Mouse (Mus musculus): ENCODE data around the gene Nlrc5. TPM values are rescaled to one million over a fixed set of nuclear protein-coding genes. Genes with fewer than 3 reads are reported as not detected.

The Nlrc5 gene
- polyA plus RNA-seq, 1 experiment from 2014 or later = not detected

- Histone ChIP-seq H3K27ac (ENCODE audit: low read depth, low read length) (no peak overlapping the region), H3K27me3 (ENCODE audit: control insufficient read depth, insufficient read depth, low read length) (peaks cover 8% of the 10 kb centered on the region), H3K36me3 (ENCODE audit: control insufficient read depth, insufficient read depth, low read length) (no peaks in the 10 kb centered on the region), H3K9me3 (replicated peaks; ENCODE audit: control insufficient read depth, low read length) (no peaks in the 10 kb centered on the region), H3K9ac (ENCODE audit: low read depth, low read length) (no peak overlapping the region), H3K4me3 (ENCODE audit: low read depth, low read length) (no peak overlapping the region), H3K4me1 (ENCODE audit: control insufficient read depth, insufficient read depth, low read length) (peaks cover 4% of the 10 kb centered on the region; the same call in 1 of the 2 replicates), H3K4me2 (no peak overlapping the region)
- WGBS (ENCODE audit: insufficient replicate concordance) = 70% methylated on average over 18 of the region's 18 CpGs
- no peak for ATAC-seq (replicated peaks; ENCODE audit: insufficient number of reproducible peaks, low FRiP score, low TSS enrichment)
Measured at GRCm38 (mm10) chr8:94540889-94541795, 107.0 kb downstream of the Nlrc5 start.

DNA sequence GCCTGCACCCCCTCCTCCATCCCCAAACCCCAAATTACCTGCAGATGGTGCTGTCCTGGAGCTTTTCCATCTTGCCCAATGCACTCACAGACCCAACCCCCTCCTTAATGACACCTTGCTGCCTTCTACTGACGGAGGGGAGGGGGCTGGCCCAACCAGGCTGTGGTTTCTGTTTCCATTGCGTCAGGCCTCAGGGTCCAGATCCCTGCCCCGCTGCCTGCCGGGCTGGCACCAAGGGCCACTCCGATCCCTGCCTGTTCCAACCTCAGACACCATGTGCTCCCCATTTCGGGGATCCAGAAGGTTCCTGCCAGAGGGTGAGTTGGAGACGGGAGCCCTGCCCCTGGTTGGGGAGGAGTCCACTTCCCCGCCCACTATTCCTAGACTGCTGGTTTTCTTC lies 109.8 kb downstream of the Nlrc5 start:
- Histone ChIP-seq H3K27me3 (ENCODE audit: control insufficient read depth, insufficient read depth, low read length) (no peaks in the 10 kb centered on the region), H3K4me3 (ENCODE audit: low read depth, low read length) (no peak overlapping the region), H3K4me2 (no peak overlapping the region), H3K27ac (ENCODE audit: low read depth, low read length) (no peak overlapping the region), H3K36me3 (ENCODE audit: control insufficient read depth, insufficient read depth, low read length) (no peaks in the 10 kb centered on the region), H3K4me1 (ENCODE audit: control insufficient read depth, insufficient read depth, low read length) (peaks cover 4% of the 10 kb centered on the region; the same call in 1 of the 2 replicates), H3K9me3 (replicated peaks; ENCODE audit: control insufficient read depth, low read length) (no peaks in the 10 kb centered on the region), H3K9ac (ENCODE audit: low read depth, low read length) (no peak overlapping the region)
- no peak for ATAC-seq (replicated peaks; ENCODE audit: insufficient number of reproducible peaks, low FRiP score, low TSS enrichment)
- 60% methylated on average over 8 of the region's 8 CpGs for WGBS (ENCODE audit: insufficient replicate concordance)

- no peak for ATAC-seq (replicated peaks; ENCODE audit: insufficient number of reproducible peaks, low FRiP score, low TSS enrichment)
- no peak overlapping the region for H3K27ac ChIP-seq (ENCODE audit: low read depth, low read length)
- no peak overlapping the region for H3K4me3 ChIP-seq (ENCODE audit: low read depth, low read length)
- no peaks in the 10 kb centered on the region for H3K9me3 ChIP-seq (replicated peaks; ENCODE audit: control insufficient read depth, low read length)
- H3K36me3 ChIP-seq (ENCODE audit: control insufficient read depth, insufficient read depth, low read length) = no peaks in the 10 kb centered on the region
- WGBS (ENCODE audit: insufficient replicate concordance) = 78% methylated on average over 5 of the region's 5 CpGs
- peaks cover 5% of the 10 kb centered on the region for H3K4me1 ChIP-seq (ENCODE audit: control insufficient read depth, insufficient read depth, low read length)
- H3K4me2 ChIP-seq = no peak overlapping the region
- no peak overlapping the region for H3K9ac ChIP-seq (ENCODE audit: low read depth, low read length)
- H3K27me3 ChIP-seq (ENCODE audit: control insufficient read depth, insufficient read depth, low read length) = no peaks in the 10 kb centered on the region
Measured at GRCm38 (mm10) chr8:94549041-94549440, 114.9 kb downstream of the Nlrc5 start.

DNA sequence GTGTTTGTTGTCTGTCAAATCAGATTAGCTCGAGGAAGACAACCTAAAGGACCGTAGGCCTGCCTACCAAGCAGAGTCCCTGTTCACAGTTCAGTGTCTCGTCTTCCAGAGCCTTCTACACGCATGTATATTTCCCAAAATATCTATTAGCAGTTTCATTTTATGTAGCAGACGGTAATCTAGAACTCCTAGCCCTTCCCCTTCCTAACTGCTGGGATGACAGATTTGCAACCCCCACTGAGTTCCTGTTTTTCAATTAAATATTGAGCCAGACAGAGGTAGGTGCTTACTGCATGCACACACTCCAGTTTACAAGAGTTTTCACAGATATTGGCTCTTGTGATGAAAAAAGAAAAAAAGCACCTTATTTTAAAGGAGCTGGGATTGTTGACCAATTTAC lies 115.3 kb downstream of the Nlrc5 start:
- no peak for ATAC-seq (replicated peaks; ENCODE audit: insufficient number of reproducible peaks, low FRiP score, low TSS enrichment)
- peaks cover 5% of the 10 kb centered on the region for H3K4me1 ChIP-seq (ENCODE audit: control insufficient read depth, insufficient read depth, low read length)
- H3K4me2 ChIP-seq = no peak overlapping the region
- no peak overlapping the region for H3K9ac ChIP-seq (ENCODE audit: low read depth, low read length)
- WGBS (ENCODE audit: insufficient replicate concordance) = 50% methylated on average over 5 of the region's 5 CpGs
- no peaks in the 10 kb centered on the region for H3K36me3 ChIP-seq (ENCODE audit: control insufficient read depth, insufficient read depth, low read length)
- H3K27me3 ChIP-seq (ENCODE audit: control insufficient read depth, insufficient read depth, low read length) = no peaks in the 10 kb centered on the region
- H3K27ac ChIP-seq (ENCODE audit: low read depth, low read length) = no peak overlapping the region
- H3K4me3 ChIP-seq (ENCODE audit: low read depth, low read length) = no peak overlapping the region
- H3K9me3 ChIP-seq (replicated peaks; ENCODE audit: control insufficient read depth, low read length) = no peaks in the 10 kb centered on the region

DNA sequence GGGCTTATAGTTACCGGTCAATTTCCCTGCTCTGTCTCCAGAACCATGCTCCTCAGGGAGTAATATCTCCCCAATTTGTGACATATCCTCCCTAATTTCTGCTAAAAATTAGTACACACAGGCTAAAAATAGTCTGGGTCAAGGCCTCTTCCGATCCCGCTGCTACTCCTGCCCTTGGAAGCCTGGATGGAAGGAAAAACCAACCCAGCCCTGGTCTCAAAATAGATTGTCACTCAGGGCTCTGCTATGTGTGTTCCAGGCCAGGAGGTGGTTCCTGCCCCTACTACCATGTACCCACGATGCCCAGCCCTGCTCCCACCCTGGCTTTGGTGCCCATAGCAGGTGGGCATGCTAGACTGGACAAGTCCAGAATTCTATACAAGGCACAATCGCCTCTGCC lies 115.8 kb downstream of the Nlrc5 start:
- Histone ChIP-seq H3K27me3 (ENCODE audit: control insufficient read depth, insufficient read depth, low read length) (no peaks in the 10 kb centered on the region), H3K4me3 (ENCODE audit: low read depth, low read length) (no peak overlapping the region), H3K9me3 (replicated peaks; ENCODE audit: control insufficient read depth, low read length) (no peaks in the 10 kb centered on the region), H3K27ac (ENCODE audit: low read depth, low read length) (no peak overlapping the region), H3K9ac (ENCODE audit: low read depth, low read length) (no peak overlapping the region), H3K4me2 (no peak overlapping the region), H3K4me1 (ENCODE audit: control insufficient read depth, insufficient read depth, low read length) (peaks cover 5% of the 10 kb centered on the region), H3K36me3 (ENCODE audit: control insufficient read depth, insufficient read depth, low read length) (no peaks in the 10 kb centered on the region)
- 68% methylated on average over 5 of the region's 5 CpGs for WGBS (ENCODE audit: insufficient replicate concordance)
- no peak for ATAC-seq (replicated peaks; ENCODE audit: insufficient number of reproducible peaks, low FRiP score, low TSS enrichment)

- H3K9me3 ChIP-seq (replicated peaks; ENCODE audit: control insufficient read depth, low read length) = no peaks in the 10 kb centered on the region
- H3K4me3 ChIP-seq (ENCODE audit: low read depth, low read length) = no peak overlapping the region
- 45% methylated on average over 17 of the region's 17 CpGs for WGBS (ENCODE audit: insufficient replicate concordance)
- H3K36me3 ChIP-seq (ENCODE audit: control insufficient read depth, insufficient read depth, low read length) = no peaks in the 10 kb centered on the region
- H3K27me3 ChIP-seq (ENCODE audit: control insufficient read depth, insufficient read depth, low read length) = no peaks in the 10 kb centered on the region
- H3K9ac ChIP-seq (ENCODE audit: low read depth, low read length) = no peak overlapping the region
- ATAC-seq (replicated peaks; ENCODE audit: insufficient number of reproducible peaks, low FRiP score, low TSS enrichment) = no peak; the same call in 1 of the 2 replicates
- H3K4me1 ChIP-seq (ENCODE audit: control insufficient read depth, insufficient read depth, low read length) = peaks cover 5% of the 10 kb centered on the region
- H3K4me2 ChIP-seq = no peak overlapping the region
- no peak overlapping the region for H3K27ac ChIP-seq (ENCODE audit: low read depth, low read length)
Measured at GRCm38 (mm10) chr8:94551471-94552422, 117.6 kb downstream of the Nlrc5 start.

DNA sequence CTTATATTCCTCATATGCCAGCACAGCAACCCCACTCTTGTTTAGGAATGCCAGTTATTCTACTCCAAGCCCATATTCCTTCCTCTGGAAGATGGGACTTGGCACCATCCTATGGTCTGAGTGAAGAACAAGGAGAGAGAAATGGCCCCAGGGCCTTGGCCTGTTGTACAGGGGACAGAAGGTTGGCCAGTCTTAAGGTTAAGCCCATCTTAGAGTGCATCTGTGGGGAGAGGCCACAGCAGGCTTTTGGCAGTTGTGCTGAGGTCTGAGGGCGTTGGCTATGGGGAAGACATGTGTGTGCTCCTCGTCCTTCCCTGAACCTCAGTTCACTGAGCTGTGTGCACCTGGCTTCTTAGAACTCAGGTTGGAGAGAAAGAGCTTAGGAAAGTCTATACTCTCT lies 118.5 kb downstream of the Nlrc5 start:
- Histone ChIP-seq H3K9me3 (replicated peaks; ENCODE audit: control insufficient read depth, low read length) (no peaks in the 10 kb centered on the region), H3K27me3 (ENCODE audit: control insufficient read depth, insufficient read depth, low read length) (no peaks in the 10 kb centered on the region), H3K27ac (ENCODE audit: low read depth, low read length) (no peak overlapping the region), H3K4me2 (no peak overlapping the region), H3K36me3 (ENCODE audit: control insufficient read depth, insufficient read depth, low read length) (no peaks in the 10 kb centered on the region), H3K4me1 (ENCODE audit: control insufficient read depth, insufficient read depth, low read length) (peaks cover 5% of the 10 kb centered on the region), H3K9ac (ENCODE audit: low read depth, low read length) (no peak overlapping the region), H3K4me3 (ENCODE audit: low read depth, low read length) (no peak overlapping the region)
- WGBS (ENCODE audit: insufficient replicate concordance) = 72% methylated on average over 2 of the region's 2 CpGs
- no peak for ATAC-seq (replicated peaks; ENCODE audit: insufficient number of reproducible peaks, low FRiP score, low TSS enrichment)

DNA sequence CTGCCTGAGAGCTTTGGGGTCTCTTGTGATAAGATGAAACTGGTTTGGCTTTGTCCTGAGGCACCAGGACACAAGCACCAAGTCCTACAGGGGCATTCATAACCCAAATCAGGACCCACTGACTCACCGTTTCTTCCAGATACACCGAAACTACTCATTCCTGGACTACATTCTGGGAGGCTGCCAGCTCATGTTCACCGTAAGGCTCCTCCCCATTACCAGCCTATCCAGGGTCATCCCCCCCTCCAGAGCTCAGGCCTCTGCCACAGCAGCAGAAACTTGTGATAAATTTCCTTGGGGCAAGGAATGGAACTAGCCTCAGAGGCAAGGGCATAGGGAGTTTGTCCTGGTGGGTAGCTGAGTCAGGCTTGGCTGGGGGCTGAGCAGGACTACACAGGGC lies 123.1 kb downstream of the Nlrc5 start:
- ATAC-seq (replicated peaks; ENCODE audit: insufficient number of reproducible peaks, low FRiP score, low TSS enrichment) = no peak
- no peak overlapping the region for H3K4me3 ChIP-seq (ENCODE audit: low read depth, low read length)
- H3K27me3 ChIP-seq (ENCODE audit: control insufficient read depth, insufficient read depth, low read length) = no peaks in the 10 kb centered on the region
- H3K9me3 ChIP-seq (replicated peaks; ENCODE audit: control insufficient read depth, low read length) = no peaks in the 10 kb centered on the region
- no peak overlapping the region for H3K9ac ChIP-seq (ENCODE audit: low read depth, low read length)
- H3K36me3 ChIP-seq (ENCODE audit: control insufficient read depth, insufficient read depth, low read length) = no peaks in the 10 kb centered on the region
- no peak overlapping the region for H3K27ac ChIP-seq (ENCODE audit: low read depth, low read length)
- WGBS (ENCODE audit: insufficient replicate concordance) = 58% methylated on average over 3 of the region's 3 CpGs
- no peaks in the 10 kb centered on the region for H3K4me1 ChIP-seq (ENCODE audit: control insufficient read depth, insufficient read depth, low read length)
- no peak overlapping the region for H3K4me2 ChIP-seq

Data from heart, embryonic 11.5 days (tissue).